Mouse (Mus musculus): Measurements from ENCODE around the gene Cdk9.

DNA sequence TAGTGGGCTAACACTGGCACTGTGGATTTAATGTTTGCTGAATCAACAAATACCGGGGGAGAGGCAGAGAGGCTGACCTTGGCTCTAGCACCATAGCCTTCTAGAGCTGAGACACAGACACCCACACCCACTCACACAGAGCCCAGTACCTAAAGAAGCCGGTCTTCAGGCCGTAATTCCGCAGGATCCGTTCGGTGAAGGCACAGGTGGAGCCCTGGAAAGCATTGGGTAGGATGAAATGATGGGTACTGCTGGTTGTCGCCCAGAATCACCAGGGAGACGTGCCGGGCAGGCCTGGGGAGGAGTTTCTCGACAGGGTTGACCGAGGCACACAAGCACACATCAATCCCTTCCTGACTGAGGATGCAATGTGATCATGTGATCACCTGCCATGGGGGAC lies 21.8 kb downstream of the Cdk9 start:
- TF ChIP-seq CTCF (IDR thresholded peaks at IDR 0.05; ENCODE audit: low read depth) (no peak), EP300 (IDR thresholded peaks at IDR 0.05; ENCODE audit: low read depth) (no peak)

Measured in heart, postnatal 0 days (tissue).